Mouse (Mus musculus): ENCODE measurements around the gene Pmel. TPM values are rescaled to one million over a fixed set of nuclear protein-coding genes. Genes with fewer than 3 reads are reported as not detected.

Pmel gene
- 0.37 and 0.77 TPM in 2 replicates for polyA plus RNA-seq (2015; fragmentation: Nextera tagmentation; extraction: Ambion mirVana)

GRCm38 (mm10) chr10:128703895-128704294 is at the start of gene Pmel:
TSS of gene Pmel (plus strand) at chr10:128704195.
- peak within 1 kb of the TSS; percentile 88 for H3K4me2 ChIP-seq (ENCODE audit: low read length)
- H3K4me3 ChIP-seq (ENCODE audit: low read depth, low read length) = peak within 1 kb of the TSS; percentile 51
- H3K27ac ChIP-seq (ENCODE audit: low read length) = peak within 1 kb of the TSS; percentile 60; the same call in 1 of the 2 replicates
- no peak for ATAC-seq
- no peaks in the 10 kb centered on the region for H3K27me3 ChIP-seq (ENCODE audit: control insufficient read depth, insufficient read depth, low read depth, low read length)
- H3K36me3 ChIP-seq (ENCODE audit: control insufficient read depth, insufficient read depth, low read length) = no peaks in the 10 kb centered on the region
- H3K4me1 ChIP-seq (ENCODE audit: control insufficient read depth, insufficient read depth, low read length) = peaks cover 4% of the 10 kb centered on the region; the same call in 1 of the 2 replicates
- H3K9me3 ChIP-seq (replicated peaks; ENCODE audit: control insufficient read depth, low read length, poor library complexity, severe bottlenecking) = no peaks in the 10 kb centered on the region
- H3K9ac ChIP-seq (ENCODE audit: low read depth, low read length) = peak within 1 kb of the TSS; percentile 59
- WGBS = 22% methylated on average over 4 of the region's 4 CpGs

GRCm38 (mm10) chr10:128655254-128655653 is 48.7 kb upstream of the Pmel start:
- no peaks in the 10 kb centered on the region for H3K4me1 ChIP-seq (ENCODE audit: control insufficient read depth, insufficient read depth, low read length)
- H3K9me3 ChIP-seq (replicated peaks; ENCODE audit: control insufficient read depth, low read length, poor library complexity, severe bottlenecking) = no peaks in the 10 kb centered on the region
- no peaks in the 10 kb centered on the region for H3K36me3 ChIP-seq (ENCODE audit: control insufficient read depth, insufficient read depth, low read length)
- no peak overlapping the region for H3K27ac ChIP-seq (ENCODE audit: low read length)
- no peak overlapping the region for H3K4me3 ChIP-seq (ENCODE audit: low read depth, low read length)
- ATAC-seq = no peak
- no peak overlapping the region for H3K4me2 ChIP-seq (ENCODE audit: low read length)
- no peak overlapping the region for H3K9ac ChIP-seq (ENCODE audit: low read depth, low read length)
- WGBS = 95% methylated on average over 3 of the region's 3 CpGs
- no peaks in the 10 kb centered on the region for H3K27me3 ChIP-seq (ENCODE audit: control insufficient read depth, insufficient read depth, low read depth, low read length)

- Histone ChIP-seq H3K9me3 (replicated peaks; ENCODE audit: control insufficient read depth, low read length, poor library complexity, severe bottlenecking) (no peaks in the 10 kb centered on the region), H3K27ac (ENCODE audit: low read length) (no peak overlapping the region), H3K4me3 (ENCODE audit: low read depth, low read length) (no peak overlapping the region), H3K4me2 (ENCODE audit: low read length) (no peak overlapping the region), H3K9ac (ENCODE audit: low read depth, low read length) (no peak overlapping the region), H3K27me3 (ENCODE audit: control insufficient read depth, insufficient read depth, low read depth, low read length) (no peaks in the 10 kb centered on the region), H3K36me3 (ENCODE audit: control insufficient read depth, insufficient read depth, low read length) (no peaks in the 10 kb centered on the region), H3K4me1 (ENCODE audit: control insufficient read depth, insufficient read depth, low read length) (no peaks in the 10 kb centered on the region)
- 93% methylated on average over 1 of the region's 1 CpGs for WGBS
- ATAC-seq = no peak
These were observed 47.3 kb upstream of the Pmel start for GRCm38 (mm10) chr10:128656731-128657130.

- H3K27ac ChIP-seq (ENCODE audit: low read length) = no peak overlapping the region
- no peaks in the 10 kb centered on the region for H3K36me3 ChIP-seq (ENCODE audit: control insufficient read depth, insufficient read depth, low read length)
- H3K4me1 ChIP-seq (ENCODE audit: control insufficient read depth, insufficient read depth, low read length) = no peaks in the 10 kb centered on the region
- ATAC-seq = no peak
- H3K4me3 ChIP-seq (ENCODE audit: low read depth, low read length) = no peak overlapping the region
- no peak overlapping the region for H3K9ac ChIP-seq (ENCODE audit: low read depth, low read length)
- no peaks in the 10 kb centered on the region for H3K9me3 ChIP-seq (replicated peaks; ENCODE audit: control insufficient read depth, low read length, poor library complexity, severe bottlenecking)
- WGBS = 72% methylated on average over 9 of the region's 9 CpGs
- H3K27me3 ChIP-seq (ENCODE audit: control insufficient read depth, insufficient read depth, low read depth, low read length) = no peaks in the 10 kb centered on the region
- H3K4me2 ChIP-seq (ENCODE audit: low read length) = no peak overlapping the region
These were observed 46.2 kb upstream of the Pmel start for GRCm38 (mm10) chr10:128657844-128658243.

- Histone ChIP-seq H3K4me3 (ENCODE audit: low read depth, low read length) (no peak overlapping the region), H3K27me3 (ENCODE audit: control insufficient read depth, insufficient read depth, low read depth, low read length) (no peaks in the 10 kb centered on the region), H3K4me2 (ENCODE audit: low read length) (no peak overlapping the region), H3K27ac (ENCODE audit: low read length) (no peak overlapping the region), H3K36me3 (ENCODE audit: control insufficient read depth, insufficient read depth, low read length) (no peaks in the 10 kb centered on the region), H3K9ac (ENCODE audit: low read depth, low read length) (no peak overlapping the region), H3K9me3 (replicated peaks; ENCODE audit: control insufficient read depth, low read length, poor library complexity, severe bottlenecking) (no peaks in the 10 kb centered on the region), H3K4me1 (ENCODE audit: control insufficient read depth, insufficient read depth, low read length) (no peaks in the 10 kb centered on the region)
- ATAC-seq = no peak
- WGBS = 51% methylated on average over 9 of the region's 9 CpGs
These were observed 44.5 kb upstream of the Pmel start for GRCm38 (mm10) chr10:128659490-128659889.

GRCm38 (mm10) chr10:128662465-128662864 is 41.5 kb upstream of the Pmel start:
- H3K36me3 ChIP-seq (ENCODE audit: control insufficient read depth, insufficient read depth, low read length) = no peaks in the 10 kb centered on the region
- no peak overlapping the region for H3K27ac ChIP-seq (ENCODE audit: low read length)
- no peak overlapping the region for H3K9ac ChIP-seq (ENCODE audit: low read depth, low read length)
- ATAC-seq = no peak
- H3K4me1 ChIP-seq (ENCODE audit: control insufficient read depth, insufficient read depth, low read length) = no peaks in the 10 kb centered on the region
- H3K4me2 ChIP-seq (ENCODE audit: low read length) = no peak overlapping the region
- H3K9me3 ChIP-seq (replicated peaks; ENCODE audit: control insufficient read depth, low read length, poor library complexity, severe bottlenecking) = no peaks in the 10 kb centered on the region
- H3K27me3 ChIP-seq (ENCODE audit: control insufficient read depth, insufficient read depth, low read depth, low read length) = no peaks in the 10 kb centered on the region
- H3K4me3 ChIP-seq (ENCODE audit: low read depth, low read length) = no peak overlapping the region

- Histone ChIP-seq H3K9ac (ENCODE audit: low read depth, low read length) (no peak overlapping the region), H3K27ac (ENCODE audit: low read length) (no peak overlapping the region), H3K4me1 (ENCODE audit: control insufficient read depth, insufficient read depth, low read length) (peaks cover 10% of the 10 kb centered on the region), H3K36me3 (ENCODE audit: control insufficient read depth, insufficient read depth, low read length) (no peaks in the 10 kb centered on the region), H3K9me3 (replicated peaks; ENCODE audit: control insufficient read depth, low read length, poor library complexity, severe bottlenecking) (no peaks in the 10 kb centered on the region), H3K27me3 (ENCODE audit: control insufficient read depth, insufficient read depth, low read depth, low read length) (no peaks in the 10 kb centered on the region), H3K4me2 (ENCODE audit: low read length) (no peak overlapping the region), H3K4me3 (ENCODE audit: low read depth, low read length) (no peak overlapping the region)
- no peak for ATAC-seq
- WGBS = 74% methylated on average over 5 of the region's 5 CpGs
These were observed 40.4 kb upstream of the Pmel start for GRCm38 (mm10) chr10:128663441-128664220.

GRCm38 (mm10) chr10:128664808-128665207 is 39.2 kb upstream of the Pmel start:
- no peak for ATAC-seq
- Histone ChIP-seq H3K27me3 (ENCODE audit: control insufficient read depth, insufficient read depth, low read depth, low read length) (no peaks in the 10 kb centered on the region), H3K9ac (ENCODE audit: low read depth, low read length) (no peak overlapping the region), H3K4me2 (ENCODE audit: low read length) (no peak overlapping the region), H3K4me3 (ENCODE audit: low read depth, low read length) (no peak overlapping the region), H3K4me1 (ENCODE audit: control insufficient read depth, insufficient read depth, low read length) (peaks cover 11% of the 10 kb centered on the region), H3K27ac (ENCODE audit: low read length) (no peak overlapping the region), H3K9me3 (replicated peaks; ENCODE audit: control insufficient read depth, low read length, poor library complexity, severe bottlenecking) (no peaks in the 10 kb centered on the region), H3K36me3 (ENCODE audit: control insufficient read depth, insufficient read depth, low read length) (no peaks in the 10 kb centered on the region)
- WGBS = 78% methylated on average over 3 of the region's 3 CpGs

- WGBS = 87% methylated on average over 3 of the region's 3 CpGs
- no peak overlapping the region for H3K4me2 ChIP-seq (ENCODE audit: low read length)
- H3K4me3 ChIP-seq (ENCODE audit: low read depth, low read length) = no peak overlapping the region
- peaks cover 11% of the 10 kb centered on the region for H3K4me1 ChIP-seq (ENCODE audit: control insufficient read depth, insufficient read depth, low read length)
- H3K27me3 ChIP-seq (ENCODE audit: control insufficient read depth, insufficient read depth, low read depth, low read length) = no peaks in the 10 kb centered on the region
- no peak for ATAC-seq
- H3K27ac ChIP-seq (ENCODE audit: low read length) = no peak overlapping the region
- H3K36me3 ChIP-seq (ENCODE audit: control insufficient read depth, insufficient read depth, low read length) = no peaks in the 10 kb centered on the region
- H3K9me3 ChIP-seq (replicated peaks; ENCODE audit: control insufficient read depth, low read length, poor library complexity, severe bottlenecking) = no peaks in the 10 kb centered on the region
- H3K9ac ChIP-seq (ENCODE audit: low read depth, low read length) = no peak overlapping the region
These were observed 38.7 kb upstream of the Pmel start for GRCm38 (mm10) chr10:128665307-128665706.
